Mouse (Mus musculus) thymus, postnatal 0 days (tissue): ENCODE measurements around the gene Ptcra. TPM values are rescaled to one million over a fixed set of nuclear protein-coding genes. Genes with fewer than 3 reads are reported as not detected.
A peak's percentile ranks its signal among the peaks of the same experiment; 100 is the strongest.
"Not testable (repeated sequence)": the region's sequence is repeated elsewhere in the genome, so short reads cannot be mapped to it uniquely, and the experiment has no call there.

Experiments used
- DNase-seq: peaks from one replicate; pipeline ENCODE4 v3.0.0-alpha.2; 2015; ENCODE audit warnings: low spot score
- polyA plus RNA-seq: library from polyadenylated mRNA; unstranded; fragments of >200 nt; fragmentation: Nextera tagmentation; extraction: Ambion mirVana; gene quantifications from 2 replicates; pipeline ENCODE4 v1.2.1, GENCODE M21; 2015

Gene Ptcra
- polyA plus RNA-seq = 118 and 120 TPM in 2 replicates

GRCm38 (mm10) chr17:46763544-46763943 is at the start of gene Ptcra:
Ptcra (minus strand) TSS chr17:46763712.
- DNase-seq = peak; percentile 77

- no peak for DNase-seq
Measured at GRCm38 (mm10) chr17:46812442-46812841, 48.9 kb upstream of the Ptcra start.

- DNase-seq = no peak
Measured at GRCm38 (mm10) chr17:46810672-46811071, 47.2 kb upstream of the Ptcra start.

- no peak for DNase-seq
Measured at GRCm38 (mm10) chr17:46809131-46809830, 45.8 kb upstream of the Ptcra start.

GRCm38 (mm10) chr17:46808376-46808775 is 44.9 kb upstream of the Ptcra start:
- DNase-seq = no peak

- no peak for DNase-seq
Measured at GRCm38 (mm10) chr17:46801761-46802160, 38.2 kb upstream of the Ptcra start.

- no peak for DNase-seq
Measured at GRCm38 (mm10) chr17:46799680-46800079, 36.2 kb upstream of the Ptcra start.

- DNase-seq = no peak
Measured at GRCm38 (mm10) chr17:46797386-46797785, 33.9 kb upstream of the Ptcra start.

- DNase-seq = no peak
Measured at GRCm38 (mm10) chr17:46796743-46797142, 33.2 kb upstream of the Ptcra start.

- no peak for DNase-seq
Measured at GRCm38 (mm10) chr17:46792963-46793362, 29.5 kb upstream of the Ptcra start.

- not testable (repeated sequence) for DNase-seq
Measured at GRCm38 (mm10) chr17:46787974-46788373, 24.5 kb upstream of the Ptcra start.

- DNase-seq = no peak
Measured at GRCm38 (mm10) chr17:46786952-46787351, 23.4 kb upstream of the Ptcra start.

GRCm38 (mm10) chr17:46783222-46783565 is 19.7 kb upstream of the Ptcra start:
- no peak for DNase-seq

GRCm38 (mm10) chr17:46782341-46783221 is 19.1 kb upstream of the Ptcra start, which contains the start of gene Rpl7l1:
Rpl7l1 (minus strand) TSS chr17:46782672.
- peak; percentile 95 for DNase-seq

- no peak for DNase-seq
Measured at GRCm38 (mm10) chr17:46781876-46782275, 18.4 kb upstream of the Ptcra start.

- no peak for DNase-seq
Measured at GRCm38 (mm10) chr17:46776087-46776486, 12.6 kb upstream of the Ptcra start.

GRCm38 (mm10) chr17:46775070-46775469 is 11.6 kb upstream of the Ptcra start:
- no peak for DNase-seq

- no peak for DNase-seq
Measured at GRCm38 (mm10) chr17:46774131-46774472, 10.6 kb upstream of the Ptcra start.

- DNase-seq = peak; percentile 37
Measured at GRCm38 (mm10) chr17:46773278-46774130, 10.0 kb upstream of the Ptcra start.

- peak; percentile 86 for DNase-seq
Measured at GRCm38 (mm10) chr17:46772404-46773277, 9.1 kb upstream of the Ptcra start, which contains the start of gene 2310039H08Rik. 2310039H08Rik (plus strand) TSS chr17:46772635.

GRCm38 (mm10) chr17:46772038-46772403 is 8.5 kb upstream of the Ptcra start:
- no peak for DNase-seq
